Mouse (Mus musculus) stomach, postnatal 0 days (tissue): ENCODE measurements around the gene Nelfe. TPM values are rescaled to one million over a fixed set of nuclear protein-coding genes. Genes with fewer than 3 reads are reported as not detected.

Experiments used
- ATAC-seq: fragments of 200-750 bp; cut with Nextera tagmentation; 2 replicates; pipeline ENCODE4 v1.8.0; 2017; ENCODE audit not compliant: low FRiP score, low TSS enrichment
- DNase-seq: peaks from one replicate; pipeline ENCODE4 v3.0.0-alpha.2; 2016; ENCODE audit warnings: low spot score
- H3K27ac ChIP-seq: fragments of 300-500 bp; sonication (generic); replicated peaks from 2 replicates; pipeline ENCODE4 v1.5.1; 2014; ENCODE audit warnings: mild to moderate bottlenecking, control low read depth
- H3K27me3 ChIP-seq: fragments of 300-500 bp; sonication (generic); 2 replicates; pipeline ENCODE4 v1.6.1; 2014; ENCODE audit warnings: low read length; ENCODE audit not compliant: control insufficient read depth, insufficient read depth
- H3K36me3 ChIP-seq: fragments of 300-500 bp; sonication (generic); 2 replicates; pipeline ENCODE4 v1.6.1; 2014; ENCODE audit warnings: low read length, mixed read lengths; ENCODE audit not compliant: control insufficient read depth, insufficient read depth
- H3K4me1 ChIP-seq: fragments of 300-500 bp; sonication (generic); replicated peaks from 2 replicates; pipeline ENCODE4 v1.6.1; 2014; ENCODE audit warnings: antibody characterized with exemption; ENCODE audit not compliant: control insufficient read depth, insufficient read depth
- H3K4me2 ChIP-seq: fragments of 300-500 bp; sonication (generic); replicated peaks from 2 replicates; pipeline ENCODE4 v1.6.1; 2014; ENCODE audit warnings: low read depth, mild to moderate bottlenecking, control low read depth, moderate library complexity
- H3K4me3 ChIP-seq: fragments of 300-500 bp; sonication (generic); 2 replicates; pipeline ENCODE4 v1.5.1; 2014; ENCODE audit warnings: low read depth, low read length, control low read depth
- H3K9ac ChIP-seq: fragments of 300-500 bp; sonication (generic); 2 replicates; pipeline ENCODE4 v1.6.1; 2014; ENCODE audit warnings: mild to moderate bottlenecking, low read length, control low read depth, mixed read lengths
- H3K9me3 ChIP-seq: fragments of 300-500 bp; sonication (generic); 2 replicates; pipeline ENCODE4 v1.6.1; 2016; ENCODE audit warnings: low read length; ENCODE audit not compliant: control insufficient read depth
- CTCF ChIP-seq: IDR thresholded peaks from 2 replicates; pipeline ENCODE4 v1.5.1; 2016; ENCODE audit warnings: antibody characterized with exemption, low read depth, mild to moderate bottlenecking, moderate library complexity
- EP300 ChIP-seq: optimal IDR thresholded peaks from 2 replicates; pipeline ENCODE3; 2016; ENCODE audit warnings: antibody characterized with exemption
- WGBS: fragments of 180-500 bp; shearing (Covaris S2); extraction: QIAGEN DNeasy Blood & Tissue Kit; methylation state at CpG from one replicate; pipeline ENCODE4 v1.1.7; 2014; 5-methylcytosine and 5-hydroxymethylcytosine counted together
- polyA plus RNA-seq: library from polyadenylated mRNA; unstranded; fragments of >200 nt; fragmentation: Nextera tagmentation; extraction: Ambion mirVana; gene quantifications from 2 replicates; pipeline ENCODE4 v1.2.1, GENCODE M21; 2015

Gene Nelfe
- polyA plus RNA-seq, 1 experiment from 2014 or later: 50.0 TPM

- peak within 1 kb of the TSS; percentile 35; the same call in 1 of the 2 replicates for H3K27ac ChIP-seq
- peak; percentile 53; the same call in 1 of the 2 replicates for ATAC-seq
- 37% methylated on average over 8 of the region's 8 CpGs for WGBS
Observed at GRCm38 (mm10) chr17:34862416-34863081, 12.4 kb downstream of the Nelfe start, which contains the start of gene Cfb. Gene Cfb, minus strand, starts transcription at chr17:34862518.

GRCm38 (mm10) chr17:34865981-34866380 lies 15.8 kb downstream of the Nelfe start:
- Histone ChIP-seq H3K4me3 (no peak overlapping the region), H3K9ac (no peak overlapping the region), H3K4me1 (no peaks in the 10 kb centered on the region), H3K36me3 (no peaks in the 10 kb centered on the region), H3K9me3 (no peaks in the 10 kb centered on the region), H3K4me2 (no peak overlapping the region), H3K27me3 (no peaks in the 10 kb centered on the region), H3K27ac (no peak overlapping the region)
- DNase-seq: no peak
- WGBS: 51% methylated on average over 7 of the region's 7 CpGs
- no peak for ATAC-seq
- no peak for TF ChIP-seq CTCF
- no peak for TF ChIP-seq EP300

More at GRCm38 (mm10) chr17:34862416-34863081, 12.4 kb downstream of the Nelfe start, which contains the start of gene Cfb:
- TF ChIP-seq CTCF: no peak
- Histone ChIP-seq H3K4me3 (no peak within 1 kb of the TSS), H3K4me1 (no peaks in the 10 kb centered on the region), H3K27me3 (no peaks in the 10 kb centered on the region), H3K36me3 (no peaks in the 10 kb centered on the region), H3K9me3 (no peaks in the 10 kb centered on the region), H3K4me2 (no peak within 1 kb of the TSS), H3K9ac (no peak within 1 kb of the TSS; the same call in 1 of the 2 replicates)
- no peak for DNase-seq

- no peak overlapping the region for H3K4me2 ChIP-seq
Observed at GRCm38 (mm10) chr17:34874321-34874720, 24.1 kb downstream of the Nelfe start.

GRCm38 (mm10) chr17:34879336-34879879 lies 29.2 kb downstream of the Nelfe start, which contains the start of gene Zbtb12:
Gene Zbtb12, plus strand, starts transcription at chr17:34879483.
- Histone ChIP-seq H3K9me3 (no peaks in the 10 kb centered on the region), H3K36me3 (no peaks in the 10 kb centered on the region), H3K4me3 (no peak within 1 kb of the TSS), H3K4me1 (no peaks in the 10 kb centered on the region), H3K27ac (no peak within 1 kb of the TSS), H3K9ac (no peak within 1 kb of the TSS), H3K4me2 (no peak within 1 kb of the TSS), H3K27me3 (no peaks in the 10 kb centered on the region)
- no peak for TF ChIP-seq CTCF
- TF ChIP-seq EP300: no peak
- DNase-seq (no peak), ATAC-seq (no peak)
- 59% methylated on average over 11 of the region's 11 CpGs for WGBS

More at GRCm38 (mm10) chr17:34874321-34874720, 24.1 kb downstream of the Nelfe start:
- Histone ChIP-seq H3K27me3 (no peaks in the 10 kb centered on the region), H3K4me3 (no peak overlapping the region), H3K9me3 (no peaks in the 10 kb centered on the region), H3K9ac (no peak overlapping the region), H3K4me1 (no peaks in the 10 kb centered on the region), H3K27ac (no peak overlapping the region), H3K36me3 (no peaks in the 10 kb centered on the region)
- ATAC-seq (no peak), DNase-seq (no peak)
- WGBS: 77% methylated on average over 6 of the region's 6 CpGs
- TF ChIP-seq CTCF (no peak), EP300 (no peak)

GRCm38 (mm10) chr17:34881166-34881565 lies 31.0 kb downstream of the Nelfe start:
- Histone ChIP-seq H3K27me3 (no peaks in the 10 kb centered on the region), H3K9me3 (no peaks in the 10 kb centered on the region), H3K36me3 (no peaks in the 10 kb centered on the region), H3K4me3 (no peak overlapping the region), H3K9ac (no peak overlapping the region), H3K4me1 (no peaks in the 10 kb centered on the region), H3K27ac (no peak overlapping the region), H3K4me2 (no peak overlapping the region)
- no peak for DNase-seq
- TF ChIP-seq CTCF: no peak
- no peak for TF ChIP-seq EP300
- no peak for ATAC-seq
